Mouse (Mus musculus) layer of hippocampus, adult 9-11 months (tissue): ENCODE data around the gene Itgb4.

Experiments
- DNase-seq: peaks from one replicate; pipeline ENCODE4 v3.0.0; 2022

Itgb4 gene

GRCm38 (mm10) chr11:116029086-116029865, 54.8 kb downstream of the Itgb4 start:
- no peak for DNase-seq

- peak; percentile 99 for DNase-seq
Measured at GRCm38 (mm10) chr11:116030088-116030897, 55.8 kb downstream of the Itgb4 start, which contains the start of gene Unk. Gene Unk, plus strand, starts transcription at chr11:116030322.

- peak; percentile 53 for DNase-seq
Measured at GRCm38 (mm10) chr11:116030898-116031845, 56.7 kb downstream of the Itgb4 start.

GRCm38 (mm10) chr11:116034584-116034983, 60.1 kb downstream of the Itgb4 start:
- no peak for DNase-seq

- DNase-seq, result no peak
Measured at GRCm38 (mm10) chr11:116036671-116037070, 62.2 kb downstream of the Itgb4 start.

- DNase-seq, result no peak
Measured at GRCm38 (mm10) chr11:116037826-116038225, 63.3 kb downstream of the Itgb4 start.

- DNase-seq, result no peak
Measured at GRCm38 (mm10) chr11:116040593-116040992, 66.1 kb downstream of the Itgb4 start.

GRCm38 (mm10) chr11:116041833-116042232, 67.3 kb downstream of the Itgb4 start:
- no peak for DNase-seq

- DNase-seq, result no peak
Measured at GRCm38 (mm10) chr11:116042372-116043138, 68.0 kb downstream of the Itgb4 start.

- DNase-seq, result no peak
Measured at GRCm38 (mm10) chr11:116043286-116043685, 68.8 kb downstream of the Itgb4 start.

- DNase-seq, result no peak
Measured at GRCm38 (mm10) chr11:116045173-116045572, 70.7 kb downstream of the Itgb4 start.

- DNase-seq, result no peak
Measured at GRCm38 (mm10) chr11:116049610-116050009, 75.1 kb downstream of the Itgb4 start.

- DNase-seq, result no peak
Measured at GRCm38 (mm10) chr11:116050196-116050595, 75.7 kb downstream of the Itgb4 start.

- DNase-seq, result no peak
Measured at GRCm38 (mm10) chr11:116053510-116054229, 79.2 kb downstream of the Itgb4 start.

- DNase-seq, result no peak
Measured at GRCm38 (mm10) chr11:116055873-116056272, 81.4 kb downstream of the Itgb4 start.

GRCm38 (mm10) chr11:116057237-116057881, 82.8 kb downstream of the Itgb4 start:
- DNase-seq, result no peak
